Mouse (Mus musculus) intestine, embryonic 15.5 days (tissue): ENCODE data around the gene Gcnt1. TPM values are rescaled to one million over a fixed set of nuclear protein-coding genes. Genes with fewer than 3 reads are reported as not detected.

Source experiments
- ATAC-seq: fragments of 200-750 bp; cut with Nextera tagmentation; 2 replicates; pipeline ENCODE4 v1.8.0; 2017; ENCODE audit warnings: moderate TSS enrichment, moderate library complexity
- H3K27ac ChIP-seq: fragments of 300-500 bp; sonication (generic); 2 replicates; pipeline ENCODE4 v1.5.1; 2015; ENCODE audit warnings: mild to moderate bottlenecking, inconsistent platforms
- H3K27me3 ChIP-seq: fragments of 300-500 bp; sonication (generic); replicated peaks from 2 replicates; pipeline ENCODE4 v1.6.1; 2015; ENCODE audit warnings: inconsistent platforms
- H3K36me3 ChIP-seq: fragments of 300-500 bp; sonication (generic); 2 replicates; pipeline ENCODE4 v1.6.1; 2015; ENCODE audit warnings: inconsistent platforms
- H3K4me1 ChIP-seq: fragments of 300-500 bp; sonication (generic); replicated peaks from 2 replicates; pipeline ENCODE4 v1.6.1; 2015; ENCODE audit warnings: inconsistent platforms
- H3K4me2 ChIP-seq: fragments of 300-500 bp; sonication (generic); replicated peaks from 2 replicates; pipeline ENCODE4 v1.6.1; 2015; ENCODE audit warnings: mild to moderate bottlenecking, inconsistent platforms
- H3K4me3 ChIP-seq: fragments of 300-500 bp; sonication (generic); replicated peaks from 2 replicates; pipeline ENCODE4 v1.5.1; 2015; ENCODE audit warnings: inconsistent platforms
- H3K9ac ChIP-seq: fragments of 300-500 bp; sonication (generic); 2 replicates; pipeline ENCODE4 v1.6.1; 2015; ENCODE audit warnings: inconsistent platforms
- H3K9me3 ChIP-seq: fragments of 300-500 bp; sonication (generic); 2 replicates; pipeline ENCODE4 v1.6.1; 2016; ENCODE audit warnings: inconsistent platforms
- WGBS: fragments of 180-500 bp; shearing (Covaris S2); methylation state at CpG from one replicate; pipeline ENCODE4 v1.1.7; 2015; 5-methylcytosine and 5-hydroxymethylcytosine counted together
- polyA plus RNA-seq: library from polyadenylated mRNA; unstranded; fragments of >200 nt; fragmentation: Nextera tagmentation; extraction: Ambion mirVana; gene quantifications from 2 replicates; pipeline ENCODE4 v1.2.1, GENCODE M21; 2015

The Gcnt1 gene
- polyA plus RNA-seq, 1 experiment from 2014 or later: 4.3 TPM

DNA sequence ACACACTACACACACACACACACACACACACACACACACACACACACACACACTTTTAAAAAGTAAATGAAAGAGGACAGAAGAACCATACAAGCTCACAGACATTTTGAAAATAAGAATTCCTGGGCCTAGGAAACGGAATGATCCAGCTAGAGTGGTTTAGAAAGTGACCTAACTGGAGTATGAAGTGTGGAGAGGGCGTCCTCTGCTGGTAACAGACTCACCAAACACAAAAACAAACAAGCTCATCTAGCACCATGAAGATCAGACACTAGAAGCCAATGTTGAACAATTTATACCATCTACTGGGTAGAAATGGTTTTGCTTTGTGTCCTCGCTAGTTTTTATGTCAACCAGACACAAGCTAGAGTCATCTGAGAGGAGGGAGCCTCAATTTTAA is 7.9 kb downstream of the Gcnt1 start:
- H3K9ac ChIP-seq: no peak overlapping the region
- H3K36me3 ChIP-seq: no peaks in the 10 kb centered on the region
- H3K4me2 ChIP-seq: no peak overlapping the region
- H3K4me1 ChIP-seq: no peaks in the 10 kb centered on the region
- no peak for ATAC-seq
- H3K27ac ChIP-seq: no peak overlapping the region
- H3K9me3 ChIP-seq: no peaks in the 10 kb centered on the region
- WGBS: 43% methylated on average over 3 of the region's 3 CpGs
- no peaks in the 10 kb centered on the region for H3K27me3 ChIP-seq
- H3K4me3 ChIP-seq: no peak overlapping the region

DNA sequence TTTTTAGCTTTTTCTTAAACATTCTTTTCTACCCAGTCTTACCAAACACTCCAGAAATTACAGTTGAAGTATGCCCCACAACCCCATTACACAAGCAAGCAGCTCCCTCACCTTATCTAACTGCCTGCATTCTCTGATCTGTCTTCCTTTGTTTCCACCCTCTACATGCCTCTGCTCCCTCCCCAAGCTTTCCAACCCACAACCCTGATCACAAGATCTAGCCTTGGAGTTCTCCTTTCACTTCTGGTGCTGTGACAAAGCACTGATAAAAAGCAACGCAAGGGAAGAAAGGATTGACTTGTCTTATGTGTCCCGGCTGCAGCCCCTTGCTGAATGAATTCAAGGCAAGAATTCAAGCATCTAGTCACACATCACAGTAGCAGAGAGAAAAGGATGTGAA is 11.5 kb downstream of the Gcnt1 start:
- Histone ChIP-seq H3K27me3 (no peaks in the 10 kb centered on the region), H3K27ac (no peak overlapping the region), H3K4me3 (no peak overlapping the region), H3K9ac (no peak overlapping the region), H3K36me3 (no peaks in the 10 kb centered on the region), H3K4me2 (no peak overlapping the region), H3K4me1 (no peaks in the 10 kb centered on the region), H3K9me3 (no peaks in the 10 kb centered on the region)
- no peak for ATAC-seq
- 69% methylated on average over 2 of the region's 2 CpGs for WGBS

DNA sequence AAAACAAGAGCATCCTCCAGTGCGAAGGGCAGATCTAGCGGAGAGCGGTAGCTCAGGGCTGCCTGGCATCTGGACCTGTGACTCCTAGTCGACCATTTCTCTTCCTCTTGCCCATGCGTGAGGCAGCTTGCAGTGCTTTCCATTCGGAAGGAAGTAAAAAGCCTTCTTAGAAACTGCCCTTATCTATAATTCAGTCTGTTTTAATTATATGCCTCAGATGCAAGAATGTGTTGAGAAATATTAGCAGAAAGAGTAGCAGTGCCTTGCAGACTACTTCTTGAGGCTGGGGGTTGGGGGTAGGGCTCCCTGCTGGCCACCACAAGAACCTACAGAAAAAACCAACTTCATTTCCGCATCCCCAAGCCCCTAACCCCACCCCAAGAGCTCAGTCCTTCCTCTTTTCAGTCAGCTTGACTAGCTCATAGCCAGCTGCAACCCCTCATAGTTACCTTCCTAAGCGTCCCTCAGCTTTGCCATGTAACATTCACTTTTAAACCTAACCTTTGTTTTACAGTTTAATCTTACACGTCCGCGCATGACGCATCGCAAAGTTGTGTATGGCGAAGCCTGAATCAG is 13.2 kb downstream of the Gcnt1 start:
- 80% methylated on average over 14 of the region's 14 CpGs for WGBS
- H3K4me2 ChIP-seq: no peak overlapping the region
- H3K9me3 ChIP-seq: no peaks in the 10 kb centered on the region
- no peaks in the 10 kb centered on the region for H3K36me3 ChIP-seq
- no peak overlapping the region for H3K9ac ChIP-seq
- no peaks in the 10 kb centered on the region for H3K4me1 ChIP-seq
- ATAC-seq: no peak
- no peaks in the 10 kb centered on the region for H3K27me3 ChIP-seq
- H3K27ac ChIP-seq: no peak overlapping the region
- H3K4me3 ChIP-seq: no peak overlapping the region

DNA sequence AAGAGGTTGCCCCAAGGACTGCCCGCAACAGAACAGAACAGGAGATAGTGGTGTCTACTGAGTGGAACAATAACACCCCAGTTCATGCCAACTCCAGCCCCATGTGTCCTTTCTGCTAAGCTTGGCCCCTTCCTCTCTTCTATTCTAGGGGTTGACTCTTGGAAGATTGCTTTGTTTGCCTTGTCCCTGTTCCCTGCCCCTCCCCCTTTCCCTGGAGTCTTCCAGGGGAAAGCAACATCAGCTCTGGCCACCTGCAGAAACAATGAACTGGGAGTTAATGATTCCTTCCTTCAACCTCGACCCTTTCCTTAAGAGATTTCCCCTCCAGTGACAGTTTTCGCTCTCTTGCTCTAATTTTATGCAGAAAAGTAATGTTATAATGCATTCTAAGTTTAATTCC is 15.3 kb downstream of the Gcnt1 start:
- H3K4me2 ChIP-seq: no peak overlapping the region
- no peaks in the 10 kb centered on the region for H3K9me3 ChIP-seq
- WGBS: 57% methylated on average over 3 of the region's 3 CpGs
- no peaks in the 10 kb centered on the region for H3K4me1 ChIP-seq
- H3K27me3 ChIP-seq: no peaks in the 10 kb centered on the region
- H3K36me3 ChIP-seq: no peaks in the 10 kb centered on the region
- H3K27ac ChIP-seq: no peak overlapping the region
- no peak for ATAC-seq
- no peak overlapping the region for H3K4me3 ChIP-seq
- no peak overlapping the region for H3K9ac ChIP-seq

DNA sequence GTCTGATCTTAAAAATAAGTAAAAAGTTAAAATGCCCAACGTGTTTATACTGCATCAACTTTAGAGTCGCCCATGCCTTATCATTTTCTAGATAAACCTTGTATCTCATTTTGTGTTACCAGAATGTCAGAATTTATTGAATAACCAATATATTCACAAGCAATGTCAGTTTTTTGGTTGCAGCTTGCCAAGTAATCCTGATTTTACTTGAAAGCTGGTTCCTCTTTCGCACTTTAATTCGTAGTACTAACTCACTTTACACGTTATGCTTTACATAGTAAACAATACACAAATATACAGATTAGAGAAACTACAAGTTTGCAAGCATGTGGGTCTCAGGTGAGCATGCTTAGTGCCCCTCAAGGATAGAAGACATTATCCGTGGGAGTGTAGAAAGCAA is 15.7 kb downstream of the Gcnt1 start:
- ATAC-seq: no peak
- Histone ChIP-seq H3K4me2 (peak overlapping the region; percentile 93), H3K9ac (no peak overlapping the region), H3K4me1 (no peaks in the 10 kb centered on the region), H3K4me3 (no peak overlapping the region), H3K36me3 (no peaks in the 10 kb centered on the region), H3K27me3 (no peaks in the 10 kb centered on the region), H3K9me3 (no peaks in the 10 kb centered on the region), H3K27ac (no peak overlapping the region)
- WGBS: 74% methylated on average over 6 of the region's 6 CpGs

DNA sequence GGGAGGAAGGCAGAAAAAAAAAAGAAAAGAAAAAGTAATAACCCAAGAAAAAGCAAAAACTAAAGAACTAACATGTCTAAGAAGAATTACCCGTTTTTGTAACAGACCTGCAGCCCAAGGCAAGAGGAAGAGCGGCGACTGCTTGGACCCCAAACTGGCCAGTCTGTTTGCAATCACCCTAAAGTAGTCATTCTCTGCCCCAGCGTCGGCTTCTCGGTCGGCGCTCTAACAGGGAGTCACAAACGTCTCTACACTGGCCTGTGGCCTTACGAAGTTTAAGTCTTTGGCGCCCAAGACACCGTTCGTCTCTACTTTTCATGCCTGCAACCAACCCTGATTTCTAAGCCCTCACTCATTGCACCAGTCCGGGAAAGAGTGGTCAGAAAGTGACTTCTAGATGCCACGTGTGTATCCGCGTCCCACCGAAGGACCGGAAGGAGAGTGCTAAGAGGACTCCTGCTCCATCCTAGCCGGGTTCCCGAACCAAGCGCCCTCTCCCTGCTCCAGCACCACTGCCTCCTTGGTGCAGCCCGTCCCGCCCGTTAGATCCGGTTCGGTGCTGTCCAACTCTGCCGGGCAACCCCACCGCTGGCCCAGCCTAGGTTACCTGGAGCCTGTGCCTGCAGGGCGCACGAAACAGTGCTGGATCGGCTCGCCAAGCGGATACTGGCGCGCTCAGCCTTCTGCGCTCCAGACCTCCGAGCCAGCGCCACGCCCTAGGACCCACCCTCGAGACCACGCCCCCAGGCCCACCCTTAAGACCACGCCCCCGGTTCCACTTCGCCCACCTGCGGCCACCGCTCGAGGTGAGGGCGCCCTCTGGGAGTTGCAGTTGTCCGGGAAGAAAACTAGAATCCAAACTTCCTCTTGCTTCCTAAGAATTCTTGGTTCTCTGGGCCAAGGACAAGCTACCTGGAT is 16.4 kb downstream of the Gcnt1 start:
- peak overlapping the region; percentile 15 for H3K9ac ChIP-seq
- no peaks in the 10 kb centered on the region for H3K36me3 ChIP-seq
- no peaks in the 10 kb centered on the region for H3K9me3 ChIP-seq
- H3K4me1 ChIP-seq: no peaks in the 10 kb centered on the region
- no peaks in the 10 kb centered on the region for H3K27me3 ChIP-seq
- H3K4me3 ChIP-seq: peak overlapping the region; percentile 52
- H3K4me2 ChIP-seq: peak overlapping the region; percentile 93
- 2% methylated on average over 50 of the region's 50 CpGs for WGBS
- H3K27ac ChIP-seq: no peak overlapping the region
- peak; percentile 97 for ATAC-seq

DNA sequence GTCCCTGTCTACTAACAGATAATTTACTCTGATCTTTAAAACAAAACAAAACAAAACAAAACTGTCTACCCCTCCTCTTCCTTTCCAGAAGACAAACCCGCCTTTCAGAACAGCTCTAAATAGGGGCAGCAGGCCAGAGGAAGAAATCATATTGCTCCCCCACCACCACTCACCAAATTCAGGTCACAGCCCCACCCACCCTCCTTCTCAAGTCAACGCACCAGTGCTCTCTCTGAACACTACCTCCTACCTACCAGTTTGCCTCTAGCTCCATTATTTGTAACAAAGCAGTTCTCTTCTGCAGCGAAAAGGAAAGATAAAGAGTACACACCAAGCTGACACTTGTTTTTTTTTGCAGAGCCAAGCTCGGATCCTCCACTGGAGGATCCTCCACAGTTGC is 17.3 kb downstream of the Gcnt1 start:
- 44% methylated on average over 4 of the region's 4 CpGs for WGBS
- Histone ChIP-seq H3K9ac (no peak overlapping the region), H3K27ac (no peak overlapping the region), H3K36me3 (no peaks in the 10 kb centered on the region), H3K4me2 (peak overlapping the region; percentile 93), H3K4me1 (no peaks in the 10 kb centered on the region), H3K9me3 (no peaks in the 10 kb centered on the region), H3K27me3 (no peaks in the 10 kb centered on the region), H3K4me3 (peak overlapping the region; percentile 52; the same call in 1 of the 2 replicates)
- no peak for ATAC-seq

DNA sequence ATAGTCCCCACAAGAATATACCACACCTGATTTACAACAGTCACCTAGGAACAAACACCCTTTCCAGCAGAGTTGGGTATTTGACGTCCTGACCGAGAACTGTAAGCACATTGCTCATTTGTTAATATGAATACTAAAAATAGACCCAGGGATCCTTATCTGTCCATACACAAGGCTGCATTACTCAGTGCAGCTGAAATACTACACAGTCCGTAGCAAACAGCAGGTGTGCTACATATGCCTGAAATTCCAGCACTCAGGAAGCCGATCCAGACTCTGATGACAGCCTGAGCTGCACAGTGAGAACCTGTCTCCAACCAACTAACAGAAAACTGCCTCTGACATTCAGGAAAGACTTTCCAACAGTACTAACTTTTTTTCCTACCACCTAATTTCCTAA is 17.8 kb downstream of the Gcnt1 start:
- no peaks in the 10 kb centered on the region for H3K9me3 ChIP-seq
- 40% methylated on average over 4 of the region's 4 CpGs for WGBS
- no peaks in the 10 kb centered on the region for H3K36me3 ChIP-seq
- no peak overlapping the region for H3K4me3 ChIP-seq
- no peak overlapping the region for H3K27ac ChIP-seq
- ATAC-seq: 0 out of 2 replicates have a peak, but pooled peaks have one; percentile 34
- no peaks in the 10 kb centered on the region for H3K27me3 ChIP-seq
- H3K4me2 ChIP-seq: 0 out of 2 replicates have a peak overlapping the region, but pooled peaks have one; percentile 28
- H3K9ac ChIP-seq: no peak overlapping the region
- H3K4me1 ChIP-seq: no peaks in the 10 kb centered on the region

DNA sequence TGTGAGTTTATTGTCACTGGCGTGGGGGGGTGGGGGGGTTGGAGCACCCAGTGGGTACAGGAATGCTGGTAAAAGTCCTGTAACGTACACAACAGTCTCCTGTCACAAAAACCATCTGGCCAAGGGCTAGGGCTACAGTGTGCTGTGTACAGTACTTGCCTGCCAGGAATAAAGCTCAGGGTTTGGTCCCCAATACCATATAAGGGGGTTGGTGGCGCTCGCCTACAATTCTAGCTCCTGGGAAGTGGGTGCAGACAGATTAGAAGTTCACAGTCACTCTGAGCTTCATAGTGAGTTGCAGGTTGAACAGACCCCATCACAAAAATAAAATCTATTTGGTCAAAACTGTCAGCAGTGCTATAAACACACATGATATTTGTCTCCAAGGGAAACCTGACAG is 18.3 kb downstream of the Gcnt1 start:
- no peak overlapping the region for H3K9ac ChIP-seq

DNA sequence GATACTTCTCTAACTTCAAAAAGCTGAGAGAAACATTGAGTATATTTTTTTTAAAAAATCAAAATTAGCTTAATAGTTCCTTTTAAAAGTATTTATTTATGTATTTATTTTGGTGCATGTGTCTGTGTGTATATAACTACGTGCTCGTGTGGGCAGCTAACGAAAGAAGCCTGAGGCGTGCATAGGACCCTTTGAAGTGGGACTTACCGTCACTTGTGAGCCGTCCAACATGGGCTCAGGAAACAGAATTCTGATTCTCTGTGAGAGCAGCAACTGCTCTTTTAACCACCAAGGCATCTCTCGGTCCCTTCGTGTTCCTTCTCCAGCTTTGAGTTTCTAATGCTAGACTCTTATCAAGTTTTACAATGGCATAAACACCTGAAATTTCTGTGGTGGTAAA is 18.9 kb downstream of the Gcnt1 start:
- no peaks in the 10 kb centered on the region for H3K4me1 ChIP-seq
- no peaks in the 10 kb centered on the region for H3K9me3 ChIP-seq
- H3K27ac ChIP-seq: no peak overlapping the region
- no peak overlapping the region for H3K9ac ChIP-seq
- no peaks in the 10 kb centered on the region for H3K27me3 ChIP-seq
- 87% methylated on average over 8 of the region's 8 CpGs for WGBS
- no peak for ATAC-seq
- H3K36me3 ChIP-seq: no peaks in the 10 kb centered on the region
- no peak overlapping the region for H3K4me2 ChIP-seq
- no peak overlapping the region for H3K4me3 ChIP-seq

More for the DNA sequence above, 18.3 kb downstream of the Gcnt1 start:
- Histone ChIP-seq H3K4me2 (no peak overlapping the region), H3K27me3 (no peaks in the 10 kb centered on the region), H3K36me3 (no peaks in the 10 kb centered on the region), H3K4me3 (no peak overlapping the region), H3K27ac (no peak overlapping the region), H3K4me1 (no peaks in the 10 kb centered on the region), H3K9me3 (no peaks in the 10 kb centered on the region)
- no peak for ATAC-seq
- WGBS: 66% methylated on average over 4 of the region's 4 CpGs

DNA sequence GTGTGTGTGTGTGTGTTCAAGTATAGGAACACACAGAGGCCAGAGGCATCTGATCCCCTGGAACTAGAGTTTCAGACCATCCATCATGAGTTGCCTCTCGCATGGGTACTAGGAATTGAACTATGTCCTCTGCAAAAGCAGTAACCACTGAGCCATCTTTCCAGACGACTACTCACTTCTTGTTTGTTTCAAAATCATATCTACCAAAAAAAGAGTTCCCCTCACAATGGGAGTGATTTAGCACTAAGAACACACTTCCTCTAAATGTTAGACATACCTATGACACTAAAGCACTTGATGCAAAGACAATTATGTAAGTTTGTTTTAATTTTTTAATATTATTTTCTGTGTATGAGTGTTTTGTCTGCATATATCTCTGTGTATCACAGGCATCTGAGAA is 24.8 kb downstream of the Gcnt1 start:
- H3K4me3 ChIP-seq: no peak overlapping the region
- WGBS: 76% methylated on average over 2 of the region's 2 CpGs
- H3K9me3 ChIP-seq: no peaks in the 10 kb centered on the region
- H3K9ac ChIP-seq: no peak overlapping the region
- H3K27me3 ChIP-seq: no peaks in the 10 kb centered on the region
- no peaks in the 10 kb centered on the region for H3K4me1 ChIP-seq
- no peak for ATAC-seq
- H3K4me2 ChIP-seq: no peak overlapping the region
- H3K36me3 ChIP-seq: no peaks in the 10 kb centered on the region
- no peak overlapping the region for H3K27ac ChIP-seq

DNA sequence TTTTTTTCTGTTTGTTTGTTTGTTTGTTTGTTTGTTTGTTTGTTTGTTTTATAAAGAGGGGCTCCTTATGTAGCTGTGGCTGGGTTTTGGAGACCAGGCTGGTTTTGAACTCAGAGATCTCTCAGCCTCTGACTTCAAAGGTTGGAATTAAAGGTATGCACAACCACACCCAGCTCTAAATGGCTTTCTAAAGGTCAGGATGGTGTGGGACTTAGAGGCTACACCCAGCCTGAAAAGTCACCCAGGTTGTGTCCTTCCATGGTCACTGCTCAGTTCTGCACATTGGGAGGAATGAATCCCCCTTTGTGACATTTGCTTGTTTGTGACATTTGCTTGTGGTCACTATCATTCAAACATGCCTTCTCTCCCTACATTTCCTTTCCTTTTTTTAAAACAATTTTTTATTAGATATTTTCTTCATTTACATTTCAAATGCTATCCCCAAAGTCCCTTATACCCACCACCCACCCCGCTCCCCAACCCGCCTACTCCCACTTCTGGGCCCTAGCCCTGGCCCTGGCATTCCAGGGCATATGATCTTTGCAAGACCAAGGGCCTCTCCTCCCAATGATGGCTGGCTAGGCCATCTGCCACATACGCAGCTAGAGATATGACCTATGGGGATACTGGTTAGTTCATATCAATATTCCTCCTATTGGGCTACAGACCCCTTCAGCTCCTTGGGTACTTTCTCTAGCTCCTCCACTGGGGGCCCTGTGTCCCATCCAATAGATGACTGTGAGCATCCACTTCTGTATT is 25.7 kb downstream of the Gcnt1 start:
- 89% methylated on average over 3 of the region's 3 CpGs for WGBS
- H3K4me1 ChIP-seq: no peaks in the 10 kb centered on the region
- H3K9ac ChIP-seq: no peak overlapping the region
- H3K9me3 ChIP-seq: no peaks in the 10 kb centered on the region
- no peak overlapping the region for H3K4me3 ChIP-seq
- no peaks in the 10 kb centered on the region for H3K36me3 ChIP-seq
- H3K27ac ChIP-seq: no peak overlapping the region
- H3K4me2 ChIP-seq: no peak overlapping the region
- H3K27me3 ChIP-seq: no peaks in the 10 kb centered on the region
- ATAC-seq: no peak
